Mouse (Mus musculus) liver, postnatal 0 days (tissue): ENCODE measurements at regions not wholly inside any gene's neighbourhood (a gene's known extent, or its start where the extent isn't known, plus 50 kb on each side); places are given as distances from the start of the nearest gene placed in this dataset.

ENCODE experiments used
- CTCF ChIP-seq: sonication (generic); IDR thresholded peaks from 2 replicates; pipeline ENCODE4 v1.5.1; 2016; ENCODE audit warnings: antibody characterized with exemption, low read depth
- EP300 ChIP-seq: IDR thresholded peaks from 2 replicates; pipeline ENCODE4 v1.6.1; 2016; ENCODE audit warnings: antibody characterized with exemption, low read depth, mild to moderate bottlenecking

- TF ChIP-seq CTCF (no peak), EP300 (0 out of 2 replicates have a peak, but pooled peaks have one; percentile 20)
Measured at GRCm38 (mm10) chr9:43461131-43461530, 150.5 kb downstream of the Trim29 start.
